ENCODE assay signal across 10 mouse cellular contexts in genomic region chr11:97740190-97740589, GRCm38 (mm10). TPM values are rescaled to one million over a fixed set of nuclear protein-coding genes. Genes with fewer than 3 reads are reported as not detected.
DNase-seq lines count a peak whose midpoint lies in the region; ATAC-seq and TF ChIP-seq lines count a peak whose summit lies in the region.
"Had no signal": no experiment of that assay in that cellular context is flagged by ENCODE, and none has a peak within 500 bp of the region (broad histone marks: within the 10 kb centered on the region; RNA-seq: fewer than 3 reads in every experiment).

No protein-coding gene starts in this region.

- no peaks in the 10 kb centered on the region for H3K27me3 ChIP-seq in forebrain, embryonic 13.5 days
- H3K27me3 ChIP-seq in forebrain, embryonic 11.5 days (ENCODE audit: control insufficient read depth, insufficient read depth, low read length), result no peaks in the 10 kb centered on the region
- H3K27me3 ChIP-seq in limb, embryonic 10.5 days (ENCODE audit: low read depth, poor library complexity, severe bottlenecking), result no peaks in the 10 kb centered on the region
- no peaks in the 10 kb centered on the region for H3K27me3 ChIP-seq in midbrain, embryonic 14.5 days (ENCODE audit: control insufficient read depth, insufficient read depth, low read length)

- 42% methylated on average over 7 of the region's 7 CpGs for WGBS in forebrain, embryonic 13.5 days
- 58% methylated on average over 7 of the region's 7 CpGs for WGBS in forebrain, embryonic 11.5 days
- 58% methylated on average over 7 of the region's 7 CpGs for WGBS in limb, embryonic 10.5 days
- 39% methylated on average over 7 of the region's 7 CpGs for WGBS in midbrain, embryonic 14.5 days

- TF ChIP-seq POLR2A in embryonic fibroblast, embryonic 13.5 days (IDR thresholded peaks at IDR 0.05; ENCODE audit: low read depth, low read length), result no peak

- H3K4me3 ChIP-seq in forebrain, embryonic 13.5 days, result no peak overlapping the region
- no peak overlapping the region for H3K4me3 ChIP-seq in forebrain, embryonic 11.5 days (ENCODE audit: low read depth, low read length)
- no peak overlapping the region for H3K4me3 ChIP-seq in embryonic fibroblast, embryonic 13.5 days (ENCODE audit: insufficient read depth, low read length)
- H3K4me3 ChIP-seq in limb, embryonic 10.5 days, result 0 out of 2 replicates have a peak overlapping the region, but pooled peaks have one; percentile 1
- no peak overlapping the region for H3K4me3 ChIP-seq in midbrain, embryonic 14.5 days (replicated peaks; ENCODE audit: low read depth, low read length)

- H3K36me3 ChIP-seq in forebrain, embryonic 13.5 days (ENCODE audit: poor library complexity, severe bottlenecking), result no peaks in the 10 kb centered on the region
- no peaks in the 10 kb centered on the region for H3K36me3 ChIP-seq in forebrain, embryonic 11.5 days (ENCODE audit: control insufficient read depth, insufficient read depth, low read length)
- H3K36me3 ChIP-seq in limb, embryonic 10.5 days, result peaks cover 9% of the 10 kb centered on the region; the same call in 1 of the 2 replicates
- no peaks in the 10 kb centered on the region for H3K36me3 ChIP-seq in midbrain, embryonic 14.5 days (ENCODE audit: control insufficient read depth, insufficient read depth, low read length)

- ATAC-seq in forebrain, embryonic 13.5 days, result no peak
- ATAC-seq in forebrain, embryonic 11.5 days (replicated peaks; ENCODE audit: low FRiP score), result no peak
- ATAC-seq in midbrain, embryonic 14.5 days (ENCODE audit: low FRiP score, low TSS enrichment), result no peak

- H3K4me1 ChIP-seq in forebrain, embryonic 13.5 days, result peaks cover 30% of the 10 kb centered on the region
- H3K4me1 ChIP-seq in forebrain, embryonic 11.5 days (replicated peaks; ENCODE audit: control insufficient read depth, insufficient read depth, low read length), result peaks cover 6% of the 10 kb centered on the region
- peaks cover 18% of the 10 kb centered on the region for H3K4me1 ChIP-seq in embryonic fibroblast, embryonic 13.5 days (ENCODE audit: control insufficient read depth, insufficient read depth, low read length)
- H3K4me1 ChIP-seq in limb, embryonic 10.5 days, result peaks cover 35% of the 10 kb centered on the region
- peaks cover 18% of the 10 kb centered on the region for H3K4me1 ChIP-seq in midbrain, embryonic 14.5 days (ENCODE audit: control insufficient read depth, insufficient read depth, low read length)

- no peaks in the 10 kb centered on the region for H3K9me3 ChIP-seq in forebrain, embryonic 13.5 days (replicated peaks)
- no peaks in the 10 kb centered on the region for H3K9me3 ChIP-seq in forebrain, embryonic 11.5 days (ENCODE audit: control insufficient read depth, low read length)
- no peaks in the 10 kb centered on the region for H3K9me3 ChIP-seq in limb, embryonic 10.5 days (replicated peaks)
- H3K9me3 ChIP-seq in midbrain, embryonic 14.5 days (ENCODE audit: control insufficient read depth, low read length), result no peaks in the 10 kb centered on the region
- H3K9me3 ChIP-seq: G1E had no signal

- no peak overlapping the region for H3K27ac ChIP-seq in forebrain, embryonic 13.5 days
- no peak overlapping the region for H3K27ac ChIP-seq in forebrain, embryonic 11.5 days (ENCODE audit: low read depth, low read length)
- peak overlapping the region; percentile 54 for H3K27ac ChIP-seq in embryonic fibroblast, embryonic 13.5 days (ENCODE audit: insufficient read depth, low read length)
- H3K27ac ChIP-seq in limb, embryonic 10.5 days, result no peak overlapping the region
- no peak overlapping the region for H3K27ac ChIP-seq in midbrain, embryonic 14.5 days (replicated peaks; ENCODE audit: low read depth, low read length)

- no peak overlapping the region for H3K4me2 ChIP-seq in forebrain, embryonic 13.5 days
- H3K4me2 ChIP-seq in forebrain, embryonic 11.5 days (ENCODE audit: low read depth, low read length, severe bottlenecking), result no peak overlapping the region
- H3K4me2 ChIP-seq in midbrain, embryonic 14.5 days (ENCODE audit: low read length), result no peak overlapping the region

- TF ChIP-seq CTCF in embryonic fibroblast, embryonic 13.5 days (IDR thresholded peaks at IDR 0.05; ENCODE audit: borderline replicate concordance, insufficient read depth, low read length), result no peak

- no peak for DNase-seq in forebrain, embryonic 11.5 days (ENCODE audit: low spot score)
- DNase-seq in CD4-positive helper T cell, adult 2 months (ENCODE audit: low read depth, low spot score), result peak; percentile 42
- DNase-seq in limb, embryonic 10.5 days (ENCODE audit: low spot score), result no peak
- DNase-seq in cerebellum, postnatal 4 days (ENCODE audit: low spot score in 2 of 2), result no peak
- no peak for DNase-seq in midbrain, embryonic 14.5 days
- DNase-seq in gastrocnemius, postnatal 10 days, result no peak

- H3K9ac ChIP-seq in forebrain, embryonic 13.5 days, result 0 out of 2 replicates have a peak overlapping the region, but pooled peaks have one; percentile 0
- no peak overlapping the region; the same call in 1 of the 2 replicates for H3K9ac ChIP-seq in forebrain, embryonic 11.5 days (ENCODE audit: low read length)
- H3K9ac ChIP-seq in midbrain, embryonic 14.5 days (replicated peaks; ENCODE audit: low read length), result no peak overlapping the region

RNA-seq across cellular contexts. Expression of gene Pip4k2b, which starts 4.3 kb away (rescaled TPM):
- polyA plus RNA-seq in forebrain, embryonic 13.5 days (2015; fragmentation: Nextera tagmentation; extraction: Ambion mirVana), result 3.5 and 4.2 TPM in 2 replicates
- 1.8 and 1.9 TPM in 2 replicates for polyA plus RNA-seq in forebrain, embryonic 11.5 days (2014; fragmentation: Nextera tagmentation; extraction: Ambion mirVana)
- polyA plus RNA-seq in embryonic fibroblast, embryonic 13.5 days (2011; ENCODE audit: insufficient read length, low read depth, missing spikeins), result 40.7 and 42.6 TPM in 2 replicates
- 1.6 and 1.9 TPM in 2 replicates for polyA plus RNA-seq in limb, embryonic 10.5 days (2016; fragmentation: Nextera tagmentation; extraction: Ambion mirVana)
- 4.8 and 7.7 TPM in 2 replicates for polyA plus RNA-seq in midbrain, embryonic 14.5 days (2014; fragmentation: Nextera tagmentation; extraction: Ambion mirVana)
- total RNA-seq in gastrocnemius, postnatal 10 days (2021), result 10 to 100 TPM; 46.8 to 49.7 TPM

RNA-seq across cellular contexts. Expression of gene Cwc25, which starts 26.2 kb away (rescaled TPM):
- polyA plus RNA-seq in forebrain, embryonic 13.5 days (2015; fragmentation: Nextera tagmentation; extraction: Ambion mirVana), result 18.0 and 20.1 TPM in 2 replicates
- 16.3 and 19.5 TPM in 2 replicates for polyA plus RNA-seq in forebrain, embryonic 11.5 days (2014; fragmentation: Nextera tagmentation; extraction: Ambion mirVana)
- 14.0 and 16.4 TPM in 2 replicates for polyA plus RNA-seq in embryonic fibroblast, embryonic 13.5 days (2011; ENCODE audit: insufficient read length, low read depth, missing spikeins)
- polyA plus RNA-seq in limb, embryonic 10.5 days (2016; fragmentation: Nextera tagmentation; extraction: Ambion mirVana), result 17.8 and 21.6 TPM in 2 replicates
- 10.9 and 13.2 TPM in 2 replicates for polyA plus RNA-seq in midbrain, embryonic 14.5 days (2014; fragmentation: Nextera tagmentation; extraction: Ambion mirVana)
- total RNA-seq in gastrocnemius, postnatal 10 days (2021), result 1 to 10 TPM; 8.4 to 9.7 TPM

RNA-seq across cellular contexts. Expression of gene 1700001P01Rik, which starts 35.5 kb away (rescaled TPM):
- polyA plus RNA-seq in forebrain, embryonic 13.5 days (2015; fragmentation: Nextera tagmentation; extraction: Ambion mirVana), result 0.62 and 0.76 TPM in 2 replicates
- polyA plus RNA-seq in forebrain, embryonic 11.5 days (2014; fragmentation: Nextera tagmentation; extraction: Ambion mirVana), result 0.44 TPM in 1 of 2 replicates, not detected in the other
- not detected in 2 replicates for polyA plus RNA-seq in embryonic fibroblast, embryonic 13.5 days (2011; ENCODE audit: insufficient read length, low read depth, missing spikeins)
- polyA plus RNA-seq in limb, embryonic 10.5 days (2016; fragmentation: Nextera tagmentation; extraction: Ambion mirVana), result 0.43 and 0.74 TPM in 2 replicates
- not detected in 2 replicates for polyA plus RNA-seq in midbrain, embryonic 14.5 days (2014; fragmentation: Nextera tagmentation; extraction: Ambion mirVana)
- total RNA-seq in gastrocnemius, postnatal 10 days (2021), result not detected
- total RNA-seq: gastrocnemius, postnatal 4 days had no signal

RNA-seq across cellular contexts. Expression of gene Psmb3, which starts 37.0 kb away (rescaled TPM):
- 559 and 571 TPM in 2 replicates for polyA plus RNA-seq in forebrain, embryonic 13.5 days (2015; fragmentation: Nextera tagmentation; extraction: Ambion mirVana)
- 463 and 510 TPM in 2 replicates for polyA plus RNA-seq in forebrain, embryonic 11.5 days (2014; fragmentation: Nextera tagmentation; extraction: Ambion mirVana)
- polyA plus RNA-seq in embryonic fibroblast, embryonic 13.5 days (2011; ENCODE audit: insufficient read length, low read depth, missing spikeins), result 229 and 259 TPM in 2 replicates
- 626 and 675 TPM in 2 replicates for polyA plus RNA-seq in limb, embryonic 10.5 days (2016; fragmentation: Nextera tagmentation; extraction: Ambion mirVana)
- polyA plus RNA-seq in midbrain, embryonic 14.5 days (2014; fragmentation: Nextera tagmentation; extraction: Ambion mirVana), result 456 and 503 TPM in 2 replicates
- total RNA-seq in gastrocnemius, postnatal 10 days (2021), result 100 to 1,000 TPM; 174 to 190 TPM

RNA-seq across cellular contexts. Expression of gene Pcgf2, which starts 39.9 kb away (rescaled TPM):
- polyA plus RNA-seq in forebrain, embryonic 13.5 days (2015; fragmentation: Nextera tagmentation; extraction: Ambion mirVana), result 21.5 and 22.9 TPM in 2 replicates
- polyA plus RNA-seq in forebrain, embryonic 11.5 days (2014; fragmentation: Nextera tagmentation; extraction: Ambion mirVana), result 24.2 and 25.9 TPM in 2 replicates
- polyA plus RNA-seq in embryonic fibroblast, embryonic 13.5 days (2011; ENCODE audit: insufficient read length, low read depth, missing spikeins), result 42.3 and 54.0 TPM in 2 replicates
- polyA plus RNA-seq in limb, embryonic 10.5 days (2016; fragmentation: Nextera tagmentation; extraction: Ambion mirVana), result 21.0 and 21.5 TPM in 2 replicates
- polyA plus RNA-seq in midbrain, embryonic 14.5 days (2014; fragmentation: Nextera tagmentation; extraction: Ambion mirVana), result 25.5 and 31.2 TPM in 2 replicates
- total RNA-seq in gastrocnemius, postnatal 10 days (2021), result 10 to 100 TPM; 11.9 to 18.6 TPM
